Comparison of ENCODE assay signal across 8 mouse cellular contexts in genomic region chr1:59484791-59485785, GRCm38 (mm10). TPM values are rescaled to one million over a fixed set of nuclear protein-coding genes. Genes with fewer than 3 reads are reported as not detected.
DNase-seq lines count a peak whose midpoint lies in the region; ATAC-seq and TF ChIP-seq lines count a peak whose summit lies in the region.

No protein-coding gene starts in this region.

- WGBS in cerebellum, adult 2 months = 12% methylated on average over 16 of the region's 16 CpGs
- WGBS in heart, embryonic 16.5 days = 47% methylated on average over 16 of the region's 16 CpGs
- WGBS in liver, embryonic 13.5 days (ENCODE audit: insufficient replicate concordance) = 49% methylated on average over 16 of the region's 16 CpGs

- H3K4me1 ChIP-seq in cerebellum, adult 2 months (ENCODE audit: control insufficient read depth, insufficient read depth, low read length) = peaks cover 14% of the 10 kb centered on the region
- H3K4me1 ChIP-seq in heart, embryonic 16.5 days (ENCODE audit: control insufficient read depth, insufficient read depth, low read length) = peaks cover 36% of the 10 kb centered on the region
- peaks cover 85% of the 10 kb centered on the region for H3K4me1 ChIP-seq in liver, embryonic 13.5 days (replicated peaks)

- no peaks in the 10 kb centered on the region for H3K9me3 ChIP-seq in heart, embryonic 16.5 days (replicated peaks; ENCODE audit: control insufficient read depth, low read length)
- H3K9me3 ChIP-seq in liver, embryonic 13.5 days (replicated peaks) = no peaks in the 10 kb centered on the region

- no peak for DNase-seq in layer of hippocampus, adult 2 months (ENCODE audit: low spot score in 2 of 2)
- DNase-seq in layer of hippocampus, postnatal 36 days = no peak
- DNase-seq in cerebellum, adult 2 months = peak; percentile 67 to 73
- DNase-seq in liver, embryonic 13.5 days = no peak
- DNase-seq in retina, postnatal 1 day = peak; percentile 64
- DNase-seq in right cerebral cortex, postnatal 14 days = no peak
- DNase-seq in T-cell, adult 2 months (ENCODE audit: low spot score) = no peak

- H3K27me3 ChIP-seq in cerebellum, adult 2 months (ENCODE audit: control insufficient read depth, insufficient read depth, low read length) = no peaks in the 10 kb centered on the region
- H3K27me3 ChIP-seq in heart, embryonic 16.5 days (ENCODE audit: control insufficient read depth, insufficient read depth, low read length) = peaks cover 10% of the 10 kb centered on the region
- peaks cover 26% of the 10 kb centered on the region for H3K27me3 ChIP-seq in liver, embryonic 13.5 days

- H3K36me3 ChIP-seq in heart, embryonic 16.5 days (ENCODE audit: control insufficient read depth, insufficient read depth) = no peaks in the 10 kb centered on the region
- H3K36me3 ChIP-seq in liver, embryonic 13.5 days = peaks cover 6% of the 10 kb centered on the region; the same call in 1 of the 2 replicates

- TF ChIP-seq CTCF in layer of hippocampus, adult 2 months (conservative IDR thresholded peaks at IDR 0.05) = no peak
- no peak for TF ChIP-seq CTCF in cerebellum, adult 2 months (IDR thresholded peaks at IDR 0.05; ENCODE audit: borderline replicate concordance, insufficient read depth, low read depth, low read length)

- ATAC-seq in heart, embryonic 16.5 days (replicated peaks; ENCODE audit: extremely low read depth, insufficient read depth, low FRiP score) = no peak
- no peak for ATAC-seq in liver, embryonic 13.5 days (ENCODE audit: low read depth)

- H3K9ac ChIP-seq in heart, embryonic 16.5 days (ENCODE audit: low read length) = peak overlapping the region; percentile 34; the same call in 1 of the 2 replicates
- peak overlapping the region; percentile 78 for H3K9ac ChIP-seq in liver, embryonic 13.5 days

- H3K4me3 ChIP-seq in layer of hippocampus, adult 2 months = peak overlapping the region; percentile 67; the same call in 1 of the 2 replicates
- H3K4me3 ChIP-seq in cerebellum, adult 2 months (replicated peaks; ENCODE audit: insufficient read depth, low read depth, low read length) = peak overlapping the region; percentile 94
- H3K4me3 ChIP-seq in heart, embryonic 16.5 days (ENCODE audit: low read length) = peak overlapping the region; percentile 79
- peak overlapping the region; percentile 71 for H3K4me3 ChIP-seq in liver, embryonic 13.5 days (replicated peaks)

- peak overlapping the region; percentile 59 for H3K27ac ChIP-seq in layer of hippocampus, adult 2 months
- H3K27ac ChIP-seq in cerebellum, adult 2 months (ENCODE audit: insufficient read depth, low read length) = peak overlapping the region; percentile 97
- H3K27ac ChIP-seq in heart, embryonic 16.5 days (ENCODE audit: low read length) = no peak overlapping the region
- H3K27ac ChIP-seq in liver, embryonic 13.5 days = peak overlapping the region; percentile 13; the same call in 1 of the 2 replicates

- TF ChIP-seq POLR2A in cerebellum, adult 2 months (IDR thresholded peaks at IDR 0.05; ENCODE audit: borderline replicate concordance, insufficient read depth, low read length) = 0 out of 2 replicates have a peak, but pooled peaks have one; percentile 34

- H3K4me2 ChIP-seq in heart, embryonic 16.5 days (ENCODE audit: low read depth, low read length) = peak overlapping the region; percentile 99
- H3K4me2 ChIP-seq in liver, embryonic 13.5 days = peak overlapping the region; percentile 98

RNA-seq across cellular contexts. Expression of gene Fzd7, which starts 2.9 kb away (rescaled TPM):
- total RNA-seq in layer of hippocampus, adult 2 months (2021) = 1 to 10 TPM; 5.4 to 6.7 TPM
- total RNA-seq in layer of hippocampus, postnatal 36 days (2021) = 1 to 10 TPM; 5.3 to 5.4 TPM
- 25.0 and 28.1 TPM in 2 replicates for polyA plus RNA-seq in cerebellum, adult 2 months (2012; rRNA removed)
- polyA plus RNA-seq in heart, embryonic 16.5 days (2015; fragmentation: Nextera tagmentation; extraction: Ambion mirVana) = 2.9 and 3.2 TPM in 2 replicates
- polyA plus RNA-seq in liver, embryonic 13.5 days (2015; fragmentation: Nextera tagmentation; extraction: Ambion mirVana) = 1.4 and 2.0 TPM in 2 replicates

RNA-seq across cellular contexts. Expression of gene Gm973, which starts 31.0 kb away (rescaled TPM):
- total RNA-seq in layer of hippocampus, adult 2 months (2021) = 10 to 100 TPM; 14.5 to 16.1 TPM
- 10 to 100 TPM; 10.8 to 11.0 TPM for total RNA-seq in layer of hippocampus, postnatal 36 days (2021)
- polyA plus RNA-seq in cerebellum, adult 2 months (2012; rRNA removed) = 4.7 and 5.7 TPM in 2 replicates
- 0.10 and 0.41 TPM in 2 replicates for polyA plus RNA-seq in heart, embryonic 16.5 days (2015; fragmentation: Nextera tagmentation; extraction: Ambion mirVana)
- polyA plus RNA-seq in liver, embryonic 13.5 days (2015; fragmentation: Nextera tagmentation; extraction: Ambion mirVana) = 0.12 and 0.44 TPM in 2 replicates

Comparison
In these comparisons a context has a peak if more than half of its experiments do, and no peak if none do; other contexts are left out.
1. DNase-seq: peak in cerebellum, adult 2 months (2 of 2) and retina, postnatal 1 day (single experiment); none in layer of hippocampus, adult 2 months (0 of 2), layer of hippocampus, postnatal 36 days (0 of 2), liver, embryonic 13.5 days (single experiment), right cerebral cortex, postnatal 14 days (single experiment) and T-cell, adult 2 months (single experiment).
2. Peak in every context shown above with its lines, with median percentiles within 50 percentile points of each other: H3K4me3 ChIP-seq.